Mouse (Mus musculus) hindbrain, embryonic 10.5 days (tissue): ENCODE results near the gene Rasa3. TPM values are rescaled to one million over a fixed set of nuclear protein-coding genes. Genes with fewer than 3 reads are reported as not detected.

ENCODE experiments used
- DNase-seq: peaks from one replicate; pipeline ENCODE4 v3.0.0-alpha.2; 2017; ENCODE audit warnings: low spot score
- H3K27ac ChIP-seq: fragments of 300-500 bp; sonication (generic); 2 replicates; pipeline ENCODE4 v1.5.1; 2016; ENCODE audit warnings: mild to moderate bottlenecking, moderate library complexity
- H3K27me3 ChIP-seq: fragments of 300-500 bp; sonication (generic); 2 replicates; pipeline ENCODE4 v1.6.1; 2016; ENCODE audit warnings: mild to moderate bottlenecking; ENCODE audit not compliant: poor library complexity, insufficient read depth, severe bottlenecking
- H3K36me3 ChIP-seq: fragments of 300-500 bp; sonication (generic); 2 replicates; pipeline ENCODE4 v1.6.1; 2016; ENCODE audit warnings: mild to moderate bottlenecking, moderate library complexity
- H3K4me1 ChIP-seq: fragments of 300-500 bp; sonication (generic); replicated peaks from 2 replicates; pipeline ENCODE4 v1.6.1; 2016; ENCODE audit warnings: mild to moderate bottlenecking
- H3K4me3 ChIP-seq: fragments of 300-500 bp; sonication (generic); 2 replicates; pipeline ENCODE4 v1.5.1; 2016; ENCODE audit warnings: mild to moderate bottlenecking, moderate library complexity
- H3K9me3 ChIP-seq: fragments of 300-500 bp; sonication (generic); 2 replicates; pipeline ENCODE4 v1.6.1; 2016; ENCODE audit warnings: mild to moderate bottlenecking, moderate library complexity
- WGBS: fragments of 180-500 bp; shearing (Covaris S2); methylation state at CpG from one replicate; pipeline ENCODE4 v1.1.7; 2016; 5-methylcytosine and 5-hydroxymethylcytosine counted together
- polyA plus RNA-seq: library from polyadenylated mRNA; unstranded; fragments of >200 nt; fragmentation: Nextera tagmentation; extraction: Ambion mirVana; gene quantifications from 2 replicates; pipeline ENCODE4 v1.2.1, GENCODE M21; 2016

Rasa3 gene
- polyA plus RNA-seq, 1 experiment from 2014 or later = 28.8 TPM

DNA sequence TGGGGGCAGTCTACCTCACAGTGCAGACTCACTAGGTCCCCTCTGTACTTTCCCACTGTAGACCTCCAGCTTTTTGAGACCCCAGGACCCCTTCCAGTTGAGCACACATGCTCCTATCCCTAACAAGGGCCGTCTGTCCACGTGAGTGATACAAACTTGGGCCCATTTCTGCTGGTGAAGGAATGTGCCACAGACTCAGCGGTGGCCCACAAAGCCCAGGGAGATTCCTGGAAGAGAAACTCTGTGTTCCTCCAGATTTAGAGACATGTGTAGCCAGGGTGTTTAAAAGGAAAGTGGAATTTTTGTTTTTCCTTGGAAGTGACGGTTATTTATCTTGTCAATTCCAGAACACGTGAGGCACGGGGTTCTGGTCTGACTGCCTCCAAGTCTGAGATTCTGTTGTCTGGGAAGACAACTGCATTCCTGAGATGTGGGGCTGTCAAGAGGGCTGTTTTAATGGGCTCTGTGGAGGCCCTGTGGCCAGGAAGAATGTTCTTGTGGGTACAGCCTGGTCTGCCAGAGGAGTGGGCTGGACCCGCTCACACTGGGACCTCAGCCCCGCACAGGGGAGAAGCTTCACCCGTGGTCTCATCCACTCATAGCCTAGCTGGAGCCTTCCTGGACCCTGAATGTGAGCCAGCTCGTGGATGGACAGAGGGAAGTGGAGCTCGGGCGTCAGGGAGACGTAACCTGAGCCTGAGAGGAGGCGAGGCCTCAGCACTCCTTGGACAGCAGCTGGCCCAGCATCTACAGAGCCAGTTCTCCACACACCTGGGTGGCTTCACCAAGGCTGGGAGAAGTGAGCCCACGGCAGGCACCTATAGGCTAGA, 148.2 kb downstream of the Rasa3 start:
- 70% methylated on average over 15 of the region's 15 CpGs for WGBS

DNA sequence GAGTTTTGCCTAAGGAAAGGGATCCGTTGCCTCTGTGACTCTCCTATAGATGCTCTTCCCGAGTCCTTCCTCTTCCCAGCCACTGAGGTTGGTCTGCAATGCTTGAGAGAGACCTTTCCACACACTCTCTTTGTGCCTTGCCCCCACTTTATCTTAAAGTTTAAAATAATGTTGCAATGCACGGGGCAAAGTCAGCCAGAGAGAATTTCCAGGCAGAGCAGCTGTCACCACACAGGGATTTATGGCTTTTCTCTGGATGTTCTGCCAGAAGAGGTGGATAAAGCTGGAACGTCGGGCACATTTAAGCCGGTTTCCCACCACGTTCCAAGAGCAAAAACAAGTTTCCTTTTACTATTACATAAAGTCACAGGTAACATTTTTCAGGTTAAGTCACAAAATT, 156.0 kb downstream of the Rasa3 start:
- Histone ChIP-seq H3K4me3 (no peak overlapping the region), H3K27me3 (no peaks in the 10 kb centered on the region), H3K9me3 (no peaks in the 10 kb centered on the region), H3K4me1 (peaks cover 4% of the 10 kb centered on the region; the same call in 1 of the 2 replicates), H3K27ac (no peak overlapping the region), H3K36me3 (no peaks in the 10 kb centered on the region)
- no peak for DNase-seq
- 83% methylated on average over 7 of the region's 7 CpGs for WGBS

More for the DNA sequence above, 148.2 kb downstream of the Rasa3 start:
- no peak for DNase-seq
- Histone ChIP-seq H3K4me3 (no peak overlapping the region), H3K9me3 (peaks cover 5% of the 10 kb centered on the region; the same call in 1 of the 2 replicates), H3K36me3 (no peaks in the 10 kb centered on the region), H3K4me1 (0 out of 2 replicates have a peak, but pooled peaks cover 12% of the 10 kb centered on the region), H3K27ac (no peak overlapping the region), H3K27me3 (no peaks in the 10 kb centered on the region)

DNA sequence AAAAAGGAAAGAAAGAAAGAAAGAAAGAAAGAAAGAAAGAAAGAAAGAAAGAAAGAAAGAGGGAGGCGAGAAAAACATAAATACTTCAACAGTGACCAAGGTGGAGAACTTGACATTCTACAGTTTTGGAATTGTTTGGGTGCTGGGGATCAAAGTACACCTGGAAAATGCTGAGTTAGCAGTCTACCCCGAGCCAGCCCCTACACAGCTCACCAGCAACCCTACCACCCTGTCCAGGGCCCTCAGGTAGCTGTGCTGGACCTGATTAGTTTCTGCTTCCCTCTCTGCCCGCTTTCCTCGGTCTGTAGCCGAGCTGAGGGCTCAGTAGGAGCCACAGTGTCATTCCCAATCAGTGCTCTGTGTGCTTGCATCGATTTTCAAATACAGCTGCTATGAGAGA, 157.1 kb downstream of the Rasa3 start:
- Histone ChIP-seq H3K36me3 (no peaks in the 10 kb centered on the region), H3K4me3 (no peak overlapping the region), H3K27ac (no peak overlapping the region), H3K27me3 (no peaks in the 10 kb centered on the region), H3K9me3 (no peaks in the 10 kb centered on the region), H3K4me1 (peaks cover 4% of the 10 kb centered on the region; the same call in 1 of the 2 replicates)
- DNase-seq = no peak
- WGBS = 66% methylated on average over 6 of the region's 6 CpGs

DNA sequence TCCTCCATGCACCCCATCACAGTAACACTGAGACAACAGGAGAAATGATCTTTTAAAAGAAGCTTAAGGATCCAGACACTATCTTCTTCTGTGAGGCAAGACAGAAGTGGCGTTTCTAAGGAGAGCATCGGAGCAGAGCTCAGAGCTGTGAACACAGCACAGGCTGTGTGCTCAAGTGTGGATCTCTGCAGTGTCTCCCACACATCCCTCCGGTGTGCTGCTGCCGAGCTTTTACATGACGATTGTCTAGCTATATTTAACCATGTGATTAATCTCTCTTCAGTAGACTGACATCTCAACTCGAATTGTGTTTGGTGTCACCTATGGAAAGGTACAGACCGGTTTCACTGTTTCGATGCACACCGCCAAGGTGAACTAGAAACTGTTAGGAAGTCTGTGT, 157.9 kb downstream of the Rasa3 start:
- Histone ChIP-seq H3K4me3 (no peak overlapping the region), H3K9me3 (no peaks in the 10 kb centered on the region), H3K27me3 (no peaks in the 10 kb centered on the region), H3K4me1 (peaks cover 4% of the 10 kb centered on the region; the same call in 1 of the 2 replicates), H3K27ac (no peak overlapping the region), H3K36me3 (no peaks in the 10 kb centered on the region)
- 89% methylated on average over 9 of the region's 9 CpGs for WGBS
- no peak for DNase-seq

DNA sequence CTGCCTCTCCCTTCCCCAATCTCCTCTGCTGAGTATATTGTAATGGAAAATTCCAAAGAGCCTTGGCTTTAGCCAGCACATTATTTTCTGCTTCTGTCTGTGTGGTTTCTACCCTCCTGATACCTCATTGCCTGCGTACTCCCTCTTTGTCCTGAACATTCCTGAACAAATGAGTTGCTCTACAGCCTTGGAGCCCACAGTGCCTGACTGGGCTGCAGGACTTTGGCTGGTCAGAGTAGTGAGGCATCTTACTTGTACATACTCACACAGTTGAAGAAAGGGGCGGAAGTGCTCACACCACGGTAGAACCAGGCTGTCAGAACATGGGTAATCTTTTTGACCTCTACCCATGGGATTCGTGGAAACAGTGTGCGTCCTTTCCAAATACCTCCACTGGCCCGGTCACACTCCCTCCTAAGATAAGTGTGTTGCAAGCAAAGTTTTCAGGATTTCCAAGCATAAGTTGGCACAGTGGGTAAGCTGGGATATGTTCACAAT, 160.1 kb downstream of the Rasa3 start:
- Histone ChIP-seq H3K4me3 (no peak overlapping the region), H3K4me1 (no peaks in the 10 kb centered on the region), H3K27ac (no peak overlapping the region), H3K9me3 (no peaks in the 10 kb centered on the region), H3K36me3 (no peaks in the 10 kb centered on the region), H3K27me3 (no peaks in the 10 kb centered on the region)
- DNase-seq = no peak
- WGBS = 89% methylated on average over 6 of the region's 6 CpGs

Other genes with a start within 250 kb of the Rasa3 start
- 0.27 and 0.56 TPM in 2 replicates for gene Tmem255b, start 242.4 kb downstream of the Rasa3 start, polyA plus RNA-seq
- 12.9 and 15.8 TPM in 2 replicates for gene Gas6, start 183.1 kb downstream of the Rasa3 start, polyA plus RNA-seq
- not detected in 2 replicates for gene 1700029H14Rik, start 115.1 kb downstream of the Rasa3 start, polyA plus RNA-seq
- 0.90 and 2.5 TPM in 2 replicates for gene Cfap97d2, start 28.3 kb upstream of the Rasa3 start, polyA plus RNA-seq
- 210 and 212 TPM in 2 replicates for gene Cdc16, start 80.1 kb upstream of the Rasa3 start, polyA plus RNA-seq
- 36.0 and 36.7 TPM in 2 replicates for gene Upf3a, start 108.0 kb upstream of the Rasa3 start, polyA plus RNA-seq
- not detected in 2 replicates for gene AF366264, start 160.8 kb upstream of the Rasa3 start, polyA plus RNA-seq
- gene Champ1, start 192.0 kb upstream of the Rasa3 start, polyA plus RNA-seq = 45.5 and 47.0 TPM in 2 replicates
- gene Coprs, start 212.7 kb upstream of the Rasa3 start, polyA plus RNA-seq = 79.7 and 85.8 TPM in 2 replicates